Mouse (Mus musculus) myocyte (in vitro differentiated cells): ENCODE measurements around the gene Timp4.

Source experiments
- CEBPB ChIP-seq: IDR thresholded peaks from 2 replicates; pipeline ENCODE4 v1.6.1; 2011; ENCODE audit warnings: mild to moderate bottlenecking, moderate library complexity; ENCODE audit not compliant: poor library complexity, insufficient read depth, severe bottlenecking
- E2F4 ChIP-seq: IDR thresholded peaks from one replicate; pipeline ENCODE4 v1.6.1; 2011; ENCODE audit warnings: mild to moderate bottlenecking, control low read depth, moderate library complexity; ENCODE audit not compliant: insufficient read depth
- MAX ChIP-seq: IDR thresholded peaks from one replicate; pipeline ENCODE4 v1.6.1; 2011; ENCODE audit warnings: low read depth, mild to moderate bottlenecking, control low read depth
- MYOD1 ChIP-seq, 3 experiments: IDR thresholded peaks; one replicate each; pipeline ENCODE4 v1.6.1; 2011; ENCODE audit warnings: control low read depth in 2 of 3, low read depth in 2 of 3, mild to moderate bottlenecking in 2 of 3, moderate library complexity in 1 of 3; ENCODE audit not compliant: insufficient read length in 2 of 3, control insufficient read depth in 1 of 3
- POLR2A ChIP-seq: IDR thresholded peaks from one replicate; pipeline ENCODE4 v1.6.1; 2011; ENCODE audit warnings: low read depth, mild to moderate bottlenecking, control low read depth, moderate library complexity; ENCODE audit not compliant: insufficient read length
- POLR2AphosphoS2 ChIP-seq: IDR thresholded peaks from one replicate; pipeline ENCODE4 v1.6.1; 2011; ENCODE audit warnings: low read depth, control low read depth; ENCODE audit not compliant: insufficient read length
- TCF12 ChIP-seq: IDR thresholded peaks from one replicate; pipeline ENCODE4 v1.6.1; 2011; ENCODE audit warnings: mild to moderate bottlenecking, control low read depth; ENCODE audit not compliant: poor library complexity, insufficient read depth, severe bottlenecking
- USF1 ChIP-seq: IDR thresholded peaks from one replicate; pipeline ENCODE4 v1.6.1; 2011; ENCODE audit warnings: low read depth, mild to moderate bottlenecking, control low read depth, moderate library complexity

DNA sequence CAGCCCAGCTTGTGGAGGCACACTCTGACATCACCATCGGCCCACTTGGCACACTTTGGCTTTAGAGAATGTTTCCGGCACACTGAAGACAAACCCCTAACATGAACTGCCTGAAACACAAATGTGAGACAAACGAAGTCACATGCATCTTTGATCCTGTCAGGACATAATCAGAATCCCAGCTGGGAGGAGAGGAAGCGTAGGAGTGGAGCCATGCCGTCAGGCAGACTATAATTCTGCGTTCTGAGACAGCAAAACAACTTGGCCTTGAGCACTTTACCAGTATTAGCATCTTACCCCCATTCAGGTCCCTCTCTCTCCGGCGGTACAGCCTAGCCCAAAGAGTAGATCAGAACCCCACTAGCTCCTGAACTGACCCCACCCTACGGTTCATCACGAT, 21.3 kb upstream of the Timp4 start:
- TF ChIP-seq POLR2A (no peak), E2F4 (no peak), POLR2AphosphoS2 (no peak), MAX (no peak), USF1 (no peak), MYOD1 (IDR thresholded peaks at IDR 0.05; ENCODE audit: control insufficient read depth in 1 of 3, insufficient read length in 2 of 3, low read depth in 2 of 3) (no peak), TCF12 (no peak), CEBPB (no peak)
